Mouse (Mus musculus) bone marrow, adult 2 months (tissue): ENCODE results near the gene Hsd11b1.

Experiments used
- CTCF ChIP-seq: fragments of 200-500 bp; IDR thresholded peaks from 2 replicates; pipeline ENCODE4 v1.5.1; 2011; ENCODE audit warnings: low read length, control low read depth; ENCODE audit not compliant: control insufficient read depth, insufficient read depth
- POLR2A ChIP-seq: fragments of 200-500 bp; IDR thresholded peaks from 2 replicates; pipeline ENCODE4 v1.6.1; 2011; ENCODE audit warnings: low read depth, mild to moderate bottlenecking, control low read depth, low read length, borderline replicate concordance; ENCODE audit not compliant: control insufficient read depth

- TF ChIP-seq CTCF (peak; percentile 99), POLR2A (no peak)
Observed at GRCm38 (mm10) chr1:193208178-193208577, 55.7 kb downstream of the Hsd11b1 start.
